Mouse (Mus musculus) spleen, postnatal 4 days (tissue): Measurements from ENCODE around the gene Crygb.
A peak's percentile ranks its signal among the peaks of the same experiment; 100 is the strongest.

Source experiments
- DNase-seq, 2 experiments: peaks; one replicate each; pipeline ENCODE4 v3.0.0; 2022; ENCODE audit warnings: low spot score in 2 of 2

Gene Crygb

DNA sequence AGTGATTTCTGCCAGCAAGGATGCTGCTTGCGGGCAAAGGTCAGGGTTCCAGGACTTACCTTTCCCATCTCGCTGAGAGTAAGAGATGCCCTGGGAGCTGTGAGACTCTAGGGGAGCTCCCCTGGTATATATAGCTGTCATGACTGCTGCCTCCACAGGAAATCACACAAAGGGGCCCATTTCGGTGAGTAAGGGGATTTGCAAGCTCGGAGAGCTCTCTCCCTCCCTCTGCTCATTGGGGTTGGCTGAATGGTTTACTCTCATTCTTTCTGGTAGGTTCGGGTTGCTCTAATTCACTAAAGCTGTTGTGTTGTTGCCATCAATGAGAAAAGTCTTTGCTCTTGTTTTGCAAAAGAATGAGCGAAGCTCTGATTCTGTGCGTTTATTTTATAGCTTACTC, at the start of gene Crygb:
Crygb (minus strand) TSS at position 101 of the 400 bp plus-strand sequence.
- no peak for DNase-seq

DNA sequence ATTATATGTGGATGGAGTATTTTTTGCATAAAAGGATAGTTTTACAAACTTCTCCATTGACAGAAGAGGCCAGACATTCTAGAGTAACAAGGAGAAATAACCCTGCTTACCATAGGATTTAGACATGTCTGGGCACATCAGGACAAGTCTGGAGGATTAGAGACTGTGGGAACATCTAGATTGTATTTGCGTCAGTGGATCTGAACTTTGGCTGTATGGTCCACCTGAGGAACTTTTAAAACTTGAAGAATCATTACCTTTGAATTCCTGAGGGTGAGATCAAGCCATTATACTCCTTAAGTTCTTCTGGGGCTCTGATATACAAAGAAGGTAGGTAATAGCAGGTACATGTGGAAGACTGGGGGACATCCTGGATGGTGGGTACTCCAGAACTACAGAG, 49.6 kb upstream of the Crygb start:
- DNase-seq: no peak

GRCm38 (mm10) chr1:65130226-65130625, 48.1 kb upstream of the Crygb start:
- no peak for DNase-seq

DNA sequence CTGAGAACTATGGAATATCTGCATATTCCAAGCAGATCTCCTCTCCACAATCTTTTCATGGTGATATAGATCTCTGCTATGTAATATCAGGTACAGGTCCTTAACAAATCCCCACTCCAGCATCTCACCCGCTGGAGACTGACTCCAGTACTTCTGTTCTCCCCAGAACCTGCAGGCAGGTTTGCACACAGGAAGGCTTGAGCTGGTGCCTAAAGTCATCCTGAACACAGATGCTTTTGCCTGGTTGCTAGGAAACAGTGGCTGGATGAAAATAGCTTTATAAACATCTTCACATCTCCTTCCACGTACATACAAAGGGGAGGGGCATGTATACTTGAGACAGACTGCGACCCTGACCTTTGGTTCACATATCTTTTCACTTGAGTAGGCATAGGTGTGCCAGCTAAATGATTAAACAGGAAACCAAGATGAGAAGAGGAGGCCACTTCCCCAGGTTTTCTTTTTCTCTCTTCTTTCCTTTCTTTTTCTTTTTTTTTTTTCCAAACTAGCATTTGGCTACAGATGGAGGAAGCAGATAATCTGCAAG, 47.6 kb upstream of the Crygb start:
- no peak for DNase-seq

DNA sequence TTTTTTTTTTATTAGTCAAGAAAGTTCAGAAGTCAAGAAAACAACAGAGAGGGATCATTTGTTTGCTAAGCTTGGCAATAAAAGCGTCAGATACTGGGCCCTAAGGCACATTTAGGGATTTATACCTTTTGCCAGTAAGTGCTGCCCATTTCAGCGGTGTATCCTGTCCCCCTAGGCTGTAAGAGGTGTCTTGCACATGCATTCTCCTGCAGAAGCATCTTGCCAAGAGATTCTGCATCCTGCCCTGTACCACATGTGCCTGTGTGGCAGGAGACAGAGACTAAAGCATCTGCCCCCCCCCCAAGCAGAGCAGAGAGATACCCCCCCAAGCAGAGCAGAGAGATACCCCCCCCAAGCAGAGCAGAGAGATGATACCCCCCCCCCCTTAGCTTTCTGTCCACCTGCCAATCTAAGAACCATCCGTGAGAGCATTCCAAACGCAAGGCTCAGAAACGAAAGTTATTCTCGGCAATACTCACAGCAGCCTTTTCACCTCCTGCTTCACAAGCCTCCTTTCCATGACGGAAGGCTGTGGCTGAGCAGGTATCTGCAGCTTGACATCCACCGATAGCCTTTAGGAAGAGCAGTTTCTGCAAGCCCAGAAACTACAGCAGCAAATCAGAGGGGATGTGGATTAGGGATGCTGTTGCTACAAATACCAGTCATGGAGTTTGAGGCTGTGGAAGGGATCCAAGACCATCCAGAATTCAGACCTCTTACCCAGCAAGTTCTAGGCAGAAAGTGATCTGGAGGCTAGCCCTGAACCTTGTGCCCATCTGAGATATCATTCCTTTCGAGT, 40.7 kb upstream of the Crygb start, which contains the start of gene D630023F18Rik:
D630023F18Rik (minus strand) TSS at position 641 of the 799 bp plus-strand sequence.
- DNase-seq: no peak

DNA sequence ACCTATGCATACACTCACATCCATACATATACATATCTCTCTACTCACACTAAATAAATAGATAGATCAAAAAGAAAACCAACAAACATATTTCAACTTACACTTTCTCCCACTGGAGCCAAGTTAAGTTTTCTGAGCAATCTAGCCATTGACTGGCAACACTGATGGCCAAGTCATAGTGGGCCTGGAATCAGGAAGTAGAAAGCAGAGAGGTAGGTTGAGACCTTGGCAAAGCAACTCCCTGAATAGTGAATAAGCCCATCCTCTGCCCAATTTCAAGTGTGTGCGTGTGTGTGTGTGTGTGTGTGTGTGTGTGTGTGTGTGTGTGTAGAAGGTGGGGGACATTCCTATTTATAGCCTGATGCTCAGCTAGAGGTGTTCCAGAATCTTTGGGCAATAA, 37.4 kb upstream of the Crygb start, which contains the start of gene Gm28845:
Gm28845 (minus strand) TSS at position 121 of the 400 bp plus-strand sequence.
- no peak for DNase-seq

DNA sequence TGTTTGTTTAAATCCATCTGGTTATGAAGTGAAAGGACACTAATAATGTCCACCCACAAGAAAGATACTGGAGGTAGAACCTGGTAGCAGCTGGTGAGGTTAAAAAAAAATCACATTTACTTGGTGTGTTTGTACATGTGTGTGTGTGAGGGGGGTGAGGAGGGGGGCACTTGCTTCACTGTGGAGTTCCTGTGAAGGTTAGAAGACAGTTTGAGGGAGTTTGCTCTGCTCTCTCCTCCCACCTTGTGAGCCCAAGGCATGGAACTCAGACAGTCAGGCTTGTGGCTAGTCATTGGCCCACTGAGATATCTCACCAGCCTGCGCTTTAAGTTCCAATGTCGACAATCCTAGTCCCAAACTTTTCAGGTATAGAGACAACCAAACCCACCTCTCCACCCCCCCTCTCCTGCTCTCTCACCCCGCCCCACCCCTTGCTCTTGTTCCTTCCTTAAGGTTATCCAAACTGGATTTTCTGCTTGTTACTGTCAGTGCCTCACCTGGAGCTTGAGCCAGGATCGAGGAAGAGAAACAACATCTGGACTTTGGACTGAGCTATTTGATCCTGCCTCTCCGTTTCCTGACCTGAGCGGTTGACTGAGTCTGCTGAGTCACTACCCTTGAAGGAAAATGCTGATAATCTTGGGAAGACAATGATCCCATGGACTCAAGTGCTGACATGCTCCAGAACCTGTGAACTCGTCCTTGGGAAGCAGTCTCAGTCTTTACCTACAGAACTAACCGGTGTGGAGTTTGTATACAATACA, 36.2 kb upstream of the Crygb start:
- DNase-seq: no peak

DNA sequence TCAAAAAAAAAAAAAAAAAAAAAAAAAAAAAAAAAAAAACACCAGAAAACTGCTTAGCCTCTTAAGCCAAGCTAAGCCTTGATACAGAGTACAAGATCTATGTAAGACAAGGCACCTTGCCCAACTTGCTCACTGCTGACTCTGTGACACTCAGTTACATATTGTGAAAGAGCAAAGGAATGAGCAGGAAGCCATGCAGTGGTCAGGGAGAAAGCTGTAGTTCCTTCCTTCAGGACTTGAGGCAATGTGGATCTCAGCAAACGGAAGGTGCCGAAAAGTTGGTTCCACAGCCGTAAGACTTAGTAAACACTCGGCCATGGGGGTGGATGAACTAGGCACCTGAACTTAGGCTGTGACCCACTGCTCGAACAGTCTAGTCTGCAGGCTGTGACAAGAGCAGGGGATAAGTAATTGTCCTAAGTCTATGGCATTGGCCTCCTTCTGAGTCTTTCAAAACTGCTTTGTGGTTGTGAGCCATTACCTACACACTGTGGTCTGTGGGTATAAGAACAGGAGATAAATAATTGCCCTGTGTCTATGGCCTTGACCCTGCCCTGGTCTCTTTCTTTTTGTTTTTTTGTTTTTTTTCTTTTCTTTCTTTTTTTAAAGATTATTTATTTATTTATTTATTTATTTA, 31.6 kb upstream of the Crygb start:
- no peak for DNase-seq

GRCm38 (mm10) chr1:65112807-65113196, 30.7 kb upstream of the Crygb start:
- DNase-seq: no peak

DNA sequence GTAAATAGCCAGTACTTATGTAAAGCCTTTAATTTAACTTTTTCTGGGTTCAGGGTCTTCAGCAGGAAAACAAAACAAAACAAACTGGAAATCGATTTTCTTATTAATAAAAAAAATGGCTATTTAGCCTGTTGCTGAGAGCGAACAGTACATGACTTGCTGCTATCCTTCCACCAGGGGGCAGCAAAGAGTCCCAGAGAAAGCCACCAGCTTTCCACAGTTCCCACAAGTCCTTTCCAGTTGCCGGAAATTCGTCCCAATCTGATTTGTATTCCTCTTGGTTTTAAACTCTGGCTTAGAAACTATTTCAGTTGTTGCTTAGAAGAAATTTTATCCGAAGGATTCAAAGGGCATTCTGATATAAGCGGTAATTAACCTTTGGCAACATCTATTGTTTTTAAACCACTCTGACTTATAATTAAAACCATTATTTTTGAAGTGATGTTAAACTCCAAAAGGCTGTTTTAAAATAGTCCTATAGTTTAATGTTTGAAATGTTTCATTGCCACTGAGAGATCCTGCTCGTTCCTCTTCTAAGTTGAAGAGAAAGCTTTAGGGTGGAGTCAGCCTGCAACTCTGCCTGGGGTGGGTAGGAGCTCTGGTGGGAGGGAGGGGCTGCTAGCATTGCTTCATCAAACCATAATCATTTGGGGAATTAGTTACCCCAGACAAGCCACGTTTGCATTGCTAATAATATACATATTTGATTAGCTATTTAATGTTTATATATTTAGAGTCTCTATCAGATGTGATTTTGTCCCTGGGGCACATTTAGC, 30.1 kb upstream of the Crygb start:
- peak; percentile 38 to 74 for DNase-seq

DNA sequence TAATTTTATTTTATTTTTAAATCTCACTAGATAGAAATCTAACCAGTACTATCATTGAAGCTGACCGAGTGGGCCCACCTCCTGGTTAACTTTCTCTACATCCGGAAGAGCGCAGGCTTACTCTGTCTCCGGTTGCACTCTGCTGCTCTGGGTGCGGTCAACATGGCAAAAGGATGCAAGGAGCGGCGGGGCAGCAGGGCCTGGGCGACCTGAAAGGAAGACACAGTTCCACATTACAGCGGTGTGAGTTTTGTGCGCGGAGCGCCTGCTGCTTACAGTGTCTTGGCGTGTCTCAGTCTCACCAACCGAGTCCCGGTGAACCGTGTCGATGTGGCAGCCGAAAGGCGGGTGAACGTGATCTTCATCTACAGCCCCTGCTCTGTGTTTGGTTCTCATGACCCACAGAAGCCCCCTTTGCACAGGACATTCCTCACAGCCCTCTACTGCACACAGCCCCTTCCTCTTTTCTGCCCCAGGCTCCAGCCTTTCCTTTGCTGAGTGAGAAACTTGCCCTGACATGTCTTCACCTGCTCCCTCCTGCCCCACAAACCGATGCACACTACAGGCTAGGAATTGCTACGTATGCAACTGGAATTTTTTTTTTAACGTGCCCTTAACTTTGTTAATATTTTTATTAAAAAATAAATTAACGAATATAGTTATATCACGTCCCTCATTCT, 27.8 kb upstream of the Crygb start:
- DNase-seq: no peak

DNA sequence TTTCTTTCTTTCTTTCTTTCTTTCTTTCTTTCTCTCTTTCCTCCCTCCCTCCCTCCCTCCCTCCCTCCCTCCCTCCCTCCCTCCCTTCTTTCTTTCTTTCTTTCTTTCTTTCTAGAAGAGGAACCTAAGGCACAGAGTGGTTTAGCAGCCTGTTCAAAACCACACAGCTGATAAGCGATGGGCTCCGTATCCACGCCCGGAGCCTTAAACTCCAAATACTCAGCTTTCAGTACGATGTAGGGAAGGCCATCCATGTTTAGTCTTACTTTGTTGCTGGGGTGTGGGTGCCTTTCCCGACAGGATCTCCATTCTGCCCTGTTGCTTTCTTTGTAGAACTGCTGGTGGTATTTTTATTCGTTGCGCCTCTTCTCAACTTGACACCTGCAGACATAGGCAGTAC, 27.1 kb upstream of the Crygb start:
- no peak for DNase-seq

DNA sequence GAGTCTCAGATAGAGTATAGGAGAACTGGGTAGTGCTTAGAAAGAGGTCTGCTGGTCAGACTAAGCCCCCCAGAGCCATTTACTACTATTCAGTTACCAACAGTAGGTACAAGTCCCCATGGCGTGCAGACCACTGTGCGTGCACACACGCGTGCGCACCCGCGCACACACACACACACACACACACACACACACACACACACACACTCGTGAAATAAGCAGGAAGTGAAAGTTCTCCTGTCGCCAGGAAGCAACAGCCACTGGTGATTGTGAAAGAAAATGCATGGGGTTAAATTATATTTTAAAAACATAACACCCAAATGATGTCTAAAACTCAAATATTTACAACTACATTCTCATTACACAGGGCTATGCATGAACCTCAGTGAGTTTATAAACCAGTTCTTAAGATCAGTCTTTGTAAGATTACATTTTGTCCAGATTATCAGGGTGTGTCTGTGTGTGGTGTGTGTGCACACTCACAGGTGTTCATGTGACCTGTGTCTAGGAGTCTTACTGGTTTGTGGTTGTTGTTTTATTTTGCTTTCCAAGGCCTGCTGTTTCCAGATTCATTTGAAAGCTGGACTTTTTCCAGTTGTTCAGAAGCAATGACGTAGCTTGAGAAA, 25.7 kb upstream of the Crygb start:
- DNase-seq: no peak

GRCm38 (mm10) chr1:65103273-65103672, 21.2 kb upstream of the Crygb start, which contains the start of gene Cryga:
TSS of gene Cryga (minus strand) at chr1:65103373.
- no peak for DNase-seq

- no peak for DNase-seq
These were observed 14.9 kb upstream of the Crygb start for GRCm38 (mm10) chr1:65096953-65097352.

GRCm38 (mm10) chr1:65091566-65091965, 9.5 kb upstream of the Crygb start:
- DNase-seq: no peak

DNA sequence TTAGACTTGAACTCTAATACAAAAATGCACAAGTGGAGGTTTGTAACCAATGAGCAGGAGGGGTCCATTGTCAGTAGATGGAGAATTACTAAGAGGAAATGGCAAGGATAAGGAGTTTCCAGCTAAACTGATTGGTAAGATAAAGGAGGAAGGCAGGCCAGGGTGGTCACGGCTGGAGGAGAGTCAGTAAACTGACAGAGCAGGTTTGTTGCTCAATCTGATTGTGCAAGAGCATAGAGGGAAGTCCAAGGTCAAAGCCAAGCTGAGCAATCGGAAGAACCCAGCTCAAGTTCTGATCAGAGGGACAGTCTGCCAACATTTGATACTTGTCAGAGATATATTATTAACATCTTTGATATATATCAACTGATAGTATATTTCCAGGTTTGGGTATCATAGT, 8.3 kb upstream of the Crygb start:
- DNase-seq: no peak

- no peak for DNase-seq
These were observed 6.7 kb upstream of the Crygb start for GRCm38 (mm10) chr1:65088567-65089356.

DNA sequence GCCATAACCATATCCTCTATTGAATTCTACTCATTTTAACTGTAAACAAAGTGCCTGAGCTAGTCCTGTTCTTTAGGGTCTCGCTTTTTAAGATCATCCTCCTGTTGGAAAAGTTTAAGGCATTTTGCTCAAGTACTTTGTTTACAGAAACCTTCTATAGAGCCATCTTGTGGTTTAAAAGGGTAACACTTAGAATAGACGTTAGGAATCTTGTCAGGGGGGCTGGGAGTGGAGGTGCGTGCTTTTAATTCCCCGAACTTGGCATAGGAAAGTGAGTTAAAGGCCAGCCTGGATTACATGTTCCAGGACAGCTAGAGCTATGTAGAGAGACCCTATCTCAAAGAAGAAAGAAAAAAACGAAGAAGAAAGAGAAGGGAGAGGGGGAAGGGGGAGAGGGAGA, 6.5 kb downstream of the Crygb start:
- DNase-seq: no peak
